Mouse (Mus musculus) lung, postnatal 10 days (tissue): ENCODE results near the gene Atp8a1.
A peak's percentile ranks its signal among the peaks of the same experiment; 100 is the strongest.

ENCODE experiments used
- DNase-seq: peaks from one replicate; pipeline ENCODE4 v3.0.0; 2021

The Atp8a1 gene

GRCm38 (mm10) chr5:67628180-67628940, 218.9 kb downstream of the Atp8a1 start:
- DNase-seq = no peak

DNA sequence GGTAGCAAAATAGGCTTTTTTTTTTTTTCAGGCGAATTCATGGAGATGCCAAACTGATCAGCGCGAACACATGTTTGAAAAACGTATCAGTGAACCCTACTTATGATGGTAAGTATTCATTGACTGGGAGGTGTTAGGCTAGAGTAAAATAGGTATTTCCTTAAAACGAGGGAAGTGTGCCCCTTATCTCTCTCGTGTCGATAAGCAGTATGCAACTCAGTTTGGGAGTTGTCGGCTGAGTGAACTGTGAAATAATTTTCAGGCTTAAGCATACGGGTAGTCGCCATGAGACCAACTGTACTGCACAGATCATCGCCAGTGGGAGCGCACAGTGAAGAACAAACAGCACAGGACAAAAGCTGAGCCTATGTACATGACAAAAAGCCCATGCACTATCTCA, 226.0 kb downstream of the Atp8a1 start:
- no peak for DNase-seq

GRCm38 (mm10) chr5:67609520-67609837, 237.8 kb downstream of the Atp8a1 start:
- DNase-seq = no peak

DNA sequence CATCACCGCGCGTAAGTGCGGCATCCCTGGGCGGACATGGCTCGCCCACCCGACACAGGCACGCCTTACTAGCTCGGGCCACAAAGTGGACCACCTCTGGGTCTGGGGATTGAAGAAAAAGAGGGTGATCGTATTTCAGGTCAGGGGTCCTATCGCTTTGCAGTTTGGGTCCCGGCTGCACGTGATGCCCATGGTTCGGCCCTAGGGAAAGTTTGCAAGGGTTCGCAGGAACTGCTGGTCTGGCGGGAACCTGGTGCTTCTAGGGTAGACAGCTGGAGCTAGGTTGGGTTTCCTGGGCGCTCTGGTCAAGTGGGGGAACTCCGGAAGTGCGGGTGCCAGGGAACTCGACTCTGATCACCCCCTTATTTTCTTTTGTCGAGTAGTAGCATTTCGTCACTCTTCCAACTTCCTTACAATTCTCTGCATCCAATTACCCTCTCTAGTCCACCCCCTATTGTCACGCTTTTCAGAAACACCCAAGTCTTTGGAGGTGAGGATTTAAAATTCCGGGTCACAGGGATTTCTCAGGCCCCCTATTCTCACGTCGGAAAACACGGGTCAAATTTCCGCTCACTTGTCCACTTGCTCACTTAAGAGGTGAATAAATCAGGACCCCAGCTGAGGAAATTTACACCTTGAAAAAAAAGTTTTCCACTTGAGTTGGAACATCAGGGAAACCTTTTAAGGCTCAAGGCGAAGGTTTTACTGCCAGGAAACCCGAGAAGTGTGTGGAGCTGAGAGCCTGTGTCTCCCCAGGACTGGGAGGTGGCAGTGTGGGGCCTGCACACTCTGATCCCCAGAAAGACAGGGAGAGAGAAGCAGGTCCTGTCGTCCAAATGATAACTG, 238.3 kb downstream of the Atp8a1 start:
- DNase-seq = no peak

DNA sequence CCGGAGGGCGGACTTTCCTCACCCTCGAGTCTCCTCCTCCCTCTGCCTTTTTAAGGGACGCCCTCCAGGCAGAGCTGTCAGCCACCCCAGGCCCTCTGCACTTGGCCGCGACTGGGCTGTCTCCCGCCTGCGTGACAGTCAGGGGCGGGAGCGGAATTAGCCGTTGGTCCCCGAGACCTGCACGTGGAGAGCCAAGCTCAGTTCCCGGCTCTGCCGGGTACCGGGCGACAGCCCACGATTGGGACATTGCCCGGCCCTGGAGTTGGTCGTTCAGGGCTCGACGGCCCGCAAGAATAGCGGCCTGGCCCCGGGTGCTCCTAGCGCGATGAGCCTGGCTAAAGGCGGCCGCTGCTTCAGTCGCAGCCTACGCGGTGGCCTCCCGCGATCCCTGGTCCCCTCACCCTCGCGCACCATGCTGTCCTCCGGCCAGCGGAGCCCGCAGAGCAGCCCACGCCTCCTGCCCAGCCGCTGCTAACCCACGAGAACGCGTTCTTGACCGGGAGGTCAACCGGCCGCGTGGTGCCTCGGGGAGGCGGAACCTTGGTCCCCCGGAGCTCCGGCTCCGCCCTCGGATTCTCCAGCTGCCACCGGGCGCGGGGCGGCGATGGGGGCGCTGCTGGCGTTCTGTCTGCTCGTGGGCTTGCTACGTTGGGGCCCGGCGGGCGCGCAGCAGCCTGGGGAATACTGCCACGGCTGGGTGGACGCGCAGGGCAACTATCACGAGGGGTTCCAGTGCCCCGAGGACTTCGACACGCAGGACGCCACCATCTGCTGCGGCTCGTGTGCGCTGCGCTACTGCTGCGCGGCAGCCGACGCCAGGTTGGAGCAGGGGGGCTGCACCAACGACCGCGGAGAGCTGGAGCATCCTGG, 239.2 kb downstream of the Atp8a1 start, which contains the start of gene Shisa3:
Gene Shisa3, plus strand, starts transcription at position 79 of the 870 bp plus-strand sequence.
- DNase-seq = peak; percentile 38

GRCm38 (mm10) chr5:67606916-67607803, 240.1 kb downstream of the Atp8a1 start:
- DNase-seq = no peak

GRCm38 (mm10) chr5:67605951-67606350, 241.3 kb downstream of the Atp8a1 start:
- DNase-seq = no peak

- no peak for DNase-seq
These were observed 247.3 kb downstream of the Atp8a1 start for GRCm38 (mm10) chr5:67599935-67600334.

DNA sequence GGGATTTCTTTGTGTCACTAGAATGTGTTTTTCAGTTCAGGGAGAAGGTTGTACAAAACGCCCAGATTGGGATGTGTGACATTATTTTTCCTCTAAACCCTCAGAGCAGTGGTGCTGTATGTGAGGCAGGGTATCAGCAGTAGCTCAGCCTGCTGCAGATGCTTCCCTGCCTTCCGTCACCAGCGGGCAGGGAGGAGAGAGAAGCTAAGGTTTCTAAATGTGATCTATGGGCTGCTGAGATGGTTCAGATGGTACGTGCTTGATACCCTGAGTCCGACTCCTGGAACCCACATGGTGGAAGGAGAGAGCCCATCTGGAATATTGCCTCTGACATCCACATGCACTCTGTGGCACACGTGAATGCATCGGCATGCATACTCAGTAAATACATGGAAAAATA, 251.6 kb downstream of the Atp8a1 start:
- no peak for DNase-seq

DNA sequence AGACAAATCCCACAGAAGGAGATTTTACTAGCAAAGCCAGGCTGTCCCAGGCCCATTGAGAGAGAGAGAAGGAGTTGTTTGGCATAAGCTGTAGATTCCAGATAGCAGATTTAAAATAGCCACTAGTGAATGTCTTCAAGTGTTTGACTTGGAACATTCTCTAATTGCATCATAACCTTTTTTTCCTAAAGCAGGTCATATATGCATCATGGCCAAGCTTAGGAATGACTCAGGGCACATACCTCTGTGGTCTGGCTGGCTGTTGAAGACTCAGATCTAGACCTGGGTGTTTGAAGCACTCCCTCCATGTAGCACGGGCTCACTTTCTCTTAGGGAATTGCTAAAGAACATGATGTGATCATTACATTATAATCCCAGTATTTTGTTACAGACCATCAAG, 252.2 kb downstream of the Atp8a1 start:
- no peak for DNase-seq

DNA sequence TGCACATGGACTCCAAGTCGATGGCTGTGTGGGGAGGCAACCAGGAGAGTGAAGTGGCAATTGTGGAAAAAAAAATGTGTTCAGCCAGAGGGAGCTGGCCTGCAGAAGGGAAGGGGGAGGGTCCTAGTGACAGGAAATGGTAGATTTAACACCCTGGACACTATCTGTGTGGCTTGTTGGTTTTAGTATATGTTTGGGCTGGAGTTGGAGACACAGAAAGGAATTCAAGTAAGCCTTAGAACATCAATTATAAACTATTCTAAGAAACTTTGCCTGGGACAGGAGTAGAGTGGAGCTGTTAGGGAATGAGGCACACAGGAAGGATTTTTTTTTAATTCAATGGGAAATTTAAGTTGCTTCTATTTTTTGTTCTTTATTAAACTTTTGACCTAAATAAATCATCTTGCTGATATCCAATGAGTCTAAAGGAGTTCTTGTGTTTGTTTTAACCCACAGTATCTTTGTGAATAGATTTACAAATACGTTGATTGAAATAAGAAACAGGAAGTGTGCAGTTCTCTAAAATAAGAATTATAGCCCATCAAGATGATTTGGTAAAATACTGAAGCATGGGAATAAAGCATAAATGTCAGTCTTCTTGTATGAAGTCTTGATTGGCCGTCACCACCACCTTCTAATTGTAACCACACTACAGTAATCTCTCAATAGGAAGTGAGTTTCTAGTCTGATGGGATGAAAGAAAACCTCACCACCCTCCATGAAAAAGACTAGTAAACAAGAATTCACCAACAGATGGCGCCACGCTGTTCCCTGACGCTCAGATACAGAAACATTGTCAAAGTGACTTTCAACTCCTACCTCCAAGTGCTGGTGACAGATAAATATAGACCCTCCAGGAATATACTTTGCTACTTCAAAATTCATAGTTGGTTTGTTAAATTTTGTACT, 267.3 kb downstream of the Atp8a1 start:
- DNase-seq = peak; percentile 11

DNA sequence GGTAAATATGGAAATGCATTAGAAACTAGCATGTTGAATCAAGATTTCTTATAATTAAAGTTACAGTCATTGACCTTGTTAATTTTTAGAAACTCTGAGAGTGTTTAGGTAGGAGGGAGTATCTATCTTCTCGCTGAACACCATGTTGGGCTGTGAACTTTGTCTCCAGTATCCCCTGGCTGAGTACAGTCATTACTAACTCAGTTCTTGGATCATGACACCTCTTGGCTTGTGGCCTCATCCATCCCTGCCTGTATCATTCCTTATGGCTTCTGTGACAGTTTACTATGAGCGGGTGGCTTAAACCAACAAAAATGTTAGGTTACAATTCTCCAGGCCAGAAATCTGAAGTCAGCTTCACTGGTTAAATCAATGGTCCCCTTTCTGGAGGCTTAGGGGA, 271.5 kb downstream of the Atp8a1 start:
- no peak for DNase-seq

DNA sequence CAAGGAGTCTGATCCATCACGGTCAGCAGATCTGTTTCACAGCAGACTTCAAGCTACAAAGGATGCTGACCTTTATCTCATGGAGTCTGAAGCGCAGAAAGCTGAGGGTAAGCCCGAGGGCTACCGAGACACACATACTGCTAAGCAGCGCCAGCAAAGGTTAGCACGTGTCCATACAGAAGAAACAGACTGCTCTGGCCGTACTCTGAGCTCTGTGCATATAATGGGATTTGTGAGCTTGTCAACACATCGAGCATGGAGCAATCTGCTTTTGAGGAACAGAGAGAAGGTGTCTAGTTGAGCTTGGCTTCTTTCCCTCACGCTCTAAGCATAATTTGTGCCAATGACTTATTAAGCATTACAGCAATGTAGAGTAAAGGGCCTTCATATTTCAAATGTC, 273.2 kb downstream of the Atp8a1 start:
- peak; percentile 3 for DNase-seq

GRCm38 (mm10) chr5:67572552-67573155, 274.6 kb downstream of the Atp8a1 start:
- peak; percentile 51 for DNase-seq
